Mouse (Mus musculus): ENCODE results near the gene Olfr944.

Gene Olfr944

DNA sequence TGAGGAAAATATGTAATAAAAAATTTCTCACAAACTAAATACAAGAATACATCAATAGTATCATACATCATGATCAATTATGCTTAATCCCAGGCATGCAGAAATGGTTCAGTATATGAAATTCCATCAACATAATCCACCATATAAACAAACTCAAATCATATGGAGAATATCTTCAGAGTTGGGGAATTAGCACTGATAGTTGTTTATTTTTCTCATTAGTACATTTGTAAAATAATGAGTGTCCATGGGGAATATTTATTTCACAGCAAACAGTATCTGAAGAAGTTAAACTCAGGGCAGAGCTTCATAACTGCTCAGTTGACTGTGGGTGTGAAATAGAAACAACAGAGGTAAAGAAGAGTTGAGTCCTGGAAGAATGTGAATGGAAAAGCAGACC lies at the start of gene Olfr944:
Gene Olfr944, plus strand, starts transcription at position 301 of the 400 bp plus-strand sequence.
- DNase-seq: no peak

DNA sequence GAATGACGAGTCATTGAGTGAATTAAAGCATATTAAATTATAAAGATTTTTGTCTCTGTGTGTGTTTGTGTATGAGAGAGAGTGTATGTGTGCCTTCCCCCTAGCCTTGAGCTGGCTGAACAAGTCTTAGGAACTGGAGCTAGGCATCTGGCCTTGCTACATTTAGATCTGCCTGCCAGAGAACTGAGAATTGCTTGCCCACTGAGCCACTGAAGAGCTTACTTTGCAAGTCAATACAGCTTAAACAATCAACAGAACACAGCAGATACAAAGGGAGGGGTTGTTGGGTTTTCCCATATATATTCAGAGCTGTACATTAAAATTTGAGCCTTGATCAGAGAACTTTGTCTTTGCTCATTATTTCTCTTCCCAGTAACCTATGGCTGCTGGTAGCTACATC lies 49.3 kb upstream of the Olfr944 start:
- DNase-seq: no peak

DNA sequence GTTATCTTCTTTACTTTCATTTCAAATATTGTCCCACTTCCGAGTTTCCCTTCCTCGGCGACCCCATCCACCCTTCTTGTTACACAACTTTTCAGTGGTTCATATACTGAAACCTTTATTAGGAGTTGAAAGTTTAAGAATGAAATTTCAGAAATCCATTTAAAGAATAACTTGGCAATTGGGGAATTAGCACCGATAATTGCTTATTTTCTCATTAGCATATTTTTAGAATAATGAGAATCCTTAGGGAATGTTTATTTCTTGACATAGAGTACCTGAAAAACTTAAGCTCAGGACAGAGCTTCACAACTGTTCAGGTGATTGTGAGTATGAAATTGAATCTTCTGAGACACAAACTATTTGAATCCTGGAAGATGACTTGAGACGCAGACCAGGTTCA lies 35.7 kb upstream of the Olfr944 start, which contains the start of gene Olfr943:
Gene Olfr943, plus strand, starts transcription at position 301 of the 400 bp plus-strand sequence.
- no peak for DNase-seq

DNA sequence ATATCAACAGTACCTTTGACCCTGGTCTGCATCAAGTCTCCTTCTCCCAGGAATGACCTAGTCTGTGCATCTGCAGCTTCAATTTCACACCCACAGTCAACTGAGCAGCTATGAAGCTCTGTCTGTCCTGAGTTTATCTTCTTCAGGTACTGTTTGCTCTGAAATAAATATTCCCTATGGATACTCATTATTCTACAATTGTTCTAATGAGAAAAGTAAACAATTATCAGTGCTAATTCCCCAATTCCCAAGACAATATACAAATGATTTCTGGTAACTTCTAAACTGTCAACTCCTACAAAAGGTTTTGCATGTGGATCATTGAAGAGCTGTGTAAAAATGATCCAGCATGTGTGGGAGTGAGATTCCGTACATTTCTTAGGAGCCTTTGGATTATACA lies 48.2 kb downstream of the Olfr944 start, which contains the start of gene Olfr1537:
Gene Olfr1537, minus strand, starts transcription at position 101 of the 400 bp plus-strand sequence.
- no peak for DNase-seq

Data from kidney, adult 9 months (tissue).